Mouse (Mus musculus) heart, embryonic 11.5 days (tissue): ENCODE measurements at regions not wholly inside any gene's neighbourhood (a gene's known extent, or its start where the extent isn't known, plus 50 kb on each side); places are given as distances from the start of the nearest gene placed in this dataset.

Source experiments
- ATAC-seq: fragments of 200-750 bp; cut with Nextera tagmentation; replicated peaks from 2 replicates; pipeline ENCODE4 v1.8.0; 2017; ENCODE audit warnings: moderate library complexity; ENCODE audit not compliant: insufficient number of reproducible peaks, low FRiP score, low TSS enrichment
- H3K27ac ChIP-seq: fragments of 300-500 bp; sonication (generic); 2 replicates; pipeline ENCODE4 v1.5.1; 2014; ENCODE audit warnings: mild to moderate bottlenecking, low read depth, low read length
- H3K27me3 ChIP-seq: fragments of 300-500 bp; sonication (generic); 2 replicates; pipeline ENCODE4 v1.6.1; 2014; ENCODE audit warnings: mild to moderate bottlenecking, low read length, mixed read lengths; ENCODE audit not compliant: control insufficient read depth, insufficient read depth
- H3K36me3 ChIP-seq: fragments of 300-500 bp; sonication (generic); 2 replicates; pipeline ENCODE4 v1.6.1; 2014; ENCODE audit warnings: mild to moderate bottlenecking, low read length, moderate library complexity, mixed read lengths; ENCODE audit not compliant: control insufficient read depth, insufficient read depth
- H3K4me1 ChIP-seq: fragments of 300-500 bp; sonication (generic); 2 replicates; pipeline ENCODE4 v1.6.1; 2014; ENCODE audit warnings: low read length; ENCODE audit not compliant: control insufficient read depth, insufficient read depth
- H3K4me2 ChIP-seq: fragments of 300-500 bp; sonication (generic); 2 replicates; pipeline ENCODE4 v1.6.1; 2014; ENCODE audit warnings: mild to moderate bottlenecking, moderate library complexity
- H3K4me3 ChIP-seq: fragments of 300-500 bp; sonication (generic); 2 replicates; pipeline ENCODE4 v1.5.1; 2014; ENCODE audit warnings: low read depth, low read length
- H3K9ac ChIP-seq: fragments of 300-500 bp; sonication (generic); 2 replicates; pipeline ENCODE4 v1.6.1; 2014; ENCODE audit warnings: mild to moderate bottlenecking, low read depth, low read length, moderate library complexity
- H3K9me3 ChIP-seq: fragments of 300-500 bp; sonication (generic); replicated peaks from 2 replicates; pipeline ENCODE4 v1.6.1; 2016; ENCODE audit warnings: low read length; ENCODE audit not compliant: control insufficient read depth
- WGBS: fragments of 180-500 bp; shearing (Covaris S2); extraction: QIAGEN DNeasy Blood & Tissue Kit; methylation state at CpG from one replicate; pipeline ENCODE4 v1.1.7; 2014; ENCODE audit not compliant: insufficient replicate concordance; 5-methylcytosine and 5-hydroxymethylcytosine counted together

GRCm38 (mm10) chr10:126565326-126565725, 335.8 kb downstream of the Atp23 start:
- H3K27me3 ChIP-seq: no peaks in the 10 kb centered on the region
- WGBS: 76% methylated on average over 14 of the region's 14 CpGs
- no peaks in the 10 kb centered on the region for H3K36me3 ChIP-seq
- ATAC-seq: no peak
- H3K4me3 ChIP-seq: no peak overlapping the region
- H3K9ac ChIP-seq: no peak overlapping the region
- no peak overlapping the region for H3K27ac ChIP-seq
- H3K9me3 ChIP-seq: no peaks in the 10 kb centered on the region
- H3K4me2 ChIP-seq: no peak overlapping the region
- no peaks in the 10 kb centered on the region for H3K4me1 ChIP-seq

- H3K4me1 ChIP-seq: no peaks in the 10 kb centered on the region
- ATAC-seq: no peak
- H3K27me3 ChIP-seq: no peaks in the 10 kb centered on the region
- no peak overlapping the region for H3K9ac ChIP-seq
- no peak overlapping the region for H3K4me2 ChIP-seq
- WGBS: 78% methylated on average over 7 of the region's 7 CpGs
- H3K27ac ChIP-seq: no peak overlapping the region
- no peaks in the 10 kb centered on the region for H3K36me3 ChIP-seq
- H3K9me3 ChIP-seq: no peaks in the 10 kb centered on the region
- H3K4me3 ChIP-seq: no peak overlapping the region
Observed at GRCm38 (mm10) chr10:126555080-126555479, 346.1 kb downstream of the Atp23 start.

GRCm38 (mm10) chr10:126531950-126532349, 369.2 kb downstream of the Atp23 start:
- Histone ChIP-seq H3K9ac (no peak overlapping the region), H3K9me3 (no peaks in the 10 kb centered on the region), H3K27ac (no peak overlapping the region), H3K36me3 (no peaks in the 10 kb centered on the region), H3K27me3 (no peaks in the 10 kb centered on the region), H3K4me3 (no peak overlapping the region), H3K4me2 (no peak overlapping the region), H3K4me1 (no peaks in the 10 kb centered on the region; the same call in 1 of the 2 replicates)
- WGBS: 35% methylated on average over 3 of the region's 3 CpGs
- no peak for ATAC-seq

- no peak overlapping the region for H3K9ac ChIP-seq
- H3K9me3 ChIP-seq: no peaks in the 10 kb centered on the region
- H3K27ac ChIP-seq: no peak overlapping the region
- no peak for ATAC-seq
- no peaks in the 10 kb centered on the region for H3K36me3 ChIP-seq
- no peak overlapping the region for H3K4me3 ChIP-seq
- no peaks in the 10 kb centered on the region for H3K27me3 ChIP-seq
- H3K4me1 ChIP-seq: no peaks in the 10 kb centered on the region; the same call in 1 of the 2 replicates
- H3K4me2 ChIP-seq: no peak overlapping the region
- WGBS: 81% methylated on average over 1 of the region's 1 CpGs
Observed at GRCm38 (mm10) chr10:126531368-126531767, 369.8 kb downstream of the Atp23 start.

GRCm38 (mm10) chr10:126528801-126529200, 372.4 kb downstream of the Atp23 start:
- no peak overlapping the region for H3K4me3 ChIP-seq
- H3K27me3 ChIP-seq: no peaks in the 10 kb centered on the region
- H3K27ac ChIP-seq: no peak overlapping the region
- ATAC-seq: no peak
- H3K36me3 ChIP-seq: no peaks in the 10 kb centered on the region
- no peak overlapping the region for H3K4me2 ChIP-seq
- no peaks in the 10 kb centered on the region for H3K9me3 ChIP-seq
- H3K4me1 ChIP-seq: no peaks in the 10 kb centered on the region; the same call in 1 of the 2 replicates
- WGBS: 76% methylated on average over 2 of the region's 2 CpGs
- no peak overlapping the region for H3K9ac ChIP-seq

- Histone ChIP-seq H3K36me3 (no peaks in the 10 kb centered on the region), H3K4me1 (no peaks in the 10 kb centered on the region; the same call in 1 of the 2 replicates), H3K9ac (no peak overlapping the region), H3K9me3 (no peaks in the 10 kb centered on the region), H3K27ac (no peak overlapping the region), H3K4me2 (no peak overlapping the region), H3K27me3 (no peaks in the 10 kb centered on the region), H3K4me3 (no peak overlapping the region)
- ATAC-seq: no peak
- 60% methylated on average over 5 of the region's 5 CpGs for WGBS
Observed at GRCm38 (mm10) chr10:126526186-126526585, 375.0 kb downstream of the Atp23 start.

- Histone ChIP-seq H3K4me1 (no peaks in the 10 kb centered on the region), H3K9me3 (no peaks in the 10 kb centered on the region), H3K36me3 (no peaks in the 10 kb centered on the region), H3K27ac (no peak overlapping the region), H3K9ac (no peak overlapping the region), H3K27me3 (no peaks in the 10 kb centered on the region), H3K4me2 (no peak overlapping the region), H3K4me3 (no peak overlapping the region)
- no peak for ATAC-seq
- 80% methylated on average over 7 of the region's 7 CpGs for WGBS
Observed at GRCm38 (mm10) chr10:126521836-126522815, 379.0 kb downstream of the Atp23 start.

GRCm38 (mm10) chr10:126520973-126521372, 380.2 kb downstream of the Atp23 start:
- Histone ChIP-seq H3K4me3 (no peak overlapping the region), H3K9me3 (no peaks in the 10 kb centered on the region), H3K4me1 (no peaks in the 10 kb centered on the region), H3K9ac (no peak overlapping the region), H3K4me2 (no peak overlapping the region), H3K27me3 (no peaks in the 10 kb centered on the region), H3K36me3 (no peaks in the 10 kb centered on the region), H3K27ac (no peak overlapping the region)
- ATAC-seq: no peak
- 76% methylated on average over 9 of the region's 9 CpGs for WGBS

GRCm38 (mm10) chr10:126513185-126513584, 388.0 kb downstream of the Atp23 start:
- WGBS: 82% methylated on average over 7 of the region's 7 CpGs
- no peak overlapping the region for H3K27ac ChIP-seq
- no peak overlapping the region for H3K9ac ChIP-seq
- H3K36me3 ChIP-seq: no peaks in the 10 kb centered on the region
- no peaks in the 10 kb centered on the region for H3K4me1 ChIP-seq
- H3K27me3 ChIP-seq: no peaks in the 10 kb centered on the region
- H3K9me3 ChIP-seq: no peaks in the 10 kb centered on the region
- no peak for ATAC-seq
- no peak overlapping the region for H3K4me3 ChIP-seq
- no peak overlapping the region for H3K4me2 ChIP-seq
